Mouse (Mus musculus) CH12.LX (cell line): ENCODE measurements around the gene Wdr81. TPM values are rescaled to one million over a fixed set of nuclear protein-coding genes. Genes with fewer than 3 reads are reported as not detected.

Experiments
- DNase-seq: peaks from one replicate; pipeline ENCODE4 v3.0.0-alpha.2; 2013; ENCODE audit errors: extremely low read depth
- H3K27ac ChIP-seq: 2 replicates; pipeline ENCODE4 v1.5.1; 2012; ENCODE audit warnings: low read depth, mild to moderate bottlenecking, control low read depth, moderate library complexity; ENCODE audit not compliant: insufficient read depth
- H3K27me3 ChIP-seq: replicated peaks from 2 replicates; pipeline ENCODE3; 2012; ENCODE audit warnings: inconsistent platforms
- H3K36me3 ChIP-seq, 2 experiments: replicated peaks in 1 of 2; 2 replicates each; pipeline versions ENCODE3 to v1.6.1; 2012; ENCODE audit warnings: inconsistent platforms in 1 of 2, low read length in 1 of 2, mild to moderate bottlenecking in 1 of 2, mixed read lengths in 1 of 2, moderate library complexity in 1 of 2; ENCODE audit not compliant: control insufficient read depth in 1 of 2, insufficient read depth in 1 of 2
- H3K4me1 ChIP-seq, 2 experiments: 2 replicates each; pipeline ENCODE4 v1.6.1; 2012; ENCODE audit warnings: inconsistent platforms in 1 of 2, moderate library complexity in 1 of 2; ENCODE audit not compliant: insufficient read depth in 2 of 2, control insufficient read depth in 1 of 2
- H3K4me2 ChIP-seq: 2 replicates; pipeline ENCODE4 v1.6.1; 2012; ENCODE audit warnings: low read depth, mild to moderate bottlenecking, control low read depth; ENCODE audit not compliant: poor library complexity, insufficient read depth, severe bottlenecking
- H3K4me3 ChIP-seq, 3 experiments: fragments of 150-350 bp in 1 of 3; sonication (generic) in 1 of 3; replicated peaks in 1 of 3; 2 replicates each; pipeline versions ENCODE3 to v1.5.1; 2011 to 2012; ENCODE audit warnings: low read depth in 2 of 3, low read length in 2 of 3, mild to moderate bottlenecking in 2 of 3, moderate library complexity in 2 of 3, control low read depth in 1 of 3, improper control_type of control experiment in 1 of 3, inconsistent platforms in 1 of 3, mixed read lengths in 1 of 3; ENCODE audit not compliant: poor library complexity in 1 of 3
- H3K79me2 ChIP-seq: replicated peaks from 2 replicates; pipeline ENCODE4 v1.6.1; 2012; ENCODE audit warnings: mild to moderate bottlenecking, moderate library complexity; ENCODE audit not compliant: control insufficient read depth, poor library complexity, insufficient read depth, severe bottlenecking; ENCODE audit errors: extremely low read depth
- H3K9ac ChIP-seq: 2 replicates; pipeline ENCODE4 v1.6.1; 2012; ENCODE audit warnings: low read depth, mild to moderate bottlenecking, control low read depth, moderate library complexity; ENCODE audit not compliant: insufficient read depth
- H3K9me3 ChIP-seq: replicated peaks from 2 replicates; pipeline ENCODE3; 2012; ENCODE audit warnings: low read length, inconsistent platforms, mixed read lengths
- BHLHE40 ChIP-seq: IDR thresholded peaks from 2 replicates; pipeline ENCODE4 v1.6.1; 2011; ENCODE audit warnings: mild to moderate bottlenecking, low read depth, low read length, improper control_type of control experiment
- CHD1 ChIP-seq: IDR thresholded peaks from 2 replicates; pipeline ENCODE4 v1.6.1; 2012; ENCODE audit warnings: low read depth, low read length, improper control_type of control experiment, inconsistent platforms
- CHD2 ChIP-seq: IDR thresholded peaks from 2 replicates; pipeline ENCODE4 v1.6.1; 2011; ENCODE audit warnings: low read length, improper control_type of control experiment
- CTCF ChIP-seq, 2 experiments: IDR thresholded peaks in 1 of 2; conservative IDR thresholded peaks in 1 of 2; 2 replicates each; pipeline ENCODE4 v1.5.1; 2011 to 2012; ENCODE audit warnings: low read depth in 2 of 2, low read length in 2 of 2, improper control_type of control experiment in 1 of 2, inconsistent platforms in 1 of 2, mild to moderate bottlenecking in 1 of 2, moderate library complexity in 1 of 2
- E2F4 ChIP-seq: IDR thresholded peaks from 2 replicates; pipeline ENCODE4 v1.6.1; 2011; ENCODE audit warnings: low read depth, low read length, improper control_type of control experiment; ENCODE audit not compliant: insufficient replicate concordance
- ELF1 ChIP-seq: IDR thresholded peaks from 2 replicates; pipeline ENCODE4 v1.6.1; 2014; ENCODE audit warnings: low read depth, mild to moderate bottlenecking, inconsistent platforms, low read length, improper control_type of control experiment
- EP300 ChIP-seq: IDR thresholded peaks from 2 replicates; pipeline ENCODE4 v1.6.1; 2011; ENCODE audit warnings: low read length, improper control_type of control experiment
- ETS1 ChIP-seq: conservative IDR thresholded peaks from 2 replicates; pipeline ENCODE4 v1.6.1; 2012; ENCODE audit warnings: low read depth, mild to moderate bottlenecking, inconsistent platforms, low read length, improper control_type of control experiment, moderate library complexity
- GABPA ChIP-seq: IDR thresholded peaks from 2 replicates; pipeline ENCODE4 v1.6.1; 2012; ENCODE audit warnings: low read depth, low read length, improper control_type of control experiment, inconsistent platforms; ENCODE audit not compliant: insufficient replicate concordance
- HCFC1 ChIP-seq: IDR thresholded peaks from 2 replicates; pipeline ENCODE4 v1.6.1; 2012; ENCODE audit warnings: low read depth, mild to moderate bottlenecking, inconsistent platforms, low read length, improper control_type of control experiment
- IRF4 ChIP-seq: IDR thresholded peaks from 2 replicates; pipeline ENCODE4 v1.6.1; 2014; ENCODE audit warnings: low read depth, mild to moderate bottlenecking, inconsistent platforms, low read length, improper control_type of control experiment
- JUND ChIP-seq: conservative IDR thresholded peaks from 2 replicates; pipeline ENCODE4 v1.6.1; 2011; ENCODE audit warnings: low read depth, low read length, improper control_type of control experiment
- KAT2A ChIP-seq: IDR thresholded peaks from 2 replicates; pipeline ENCODE4 v1.6.1; 2012; ENCODE audit warnings: low read length, improper control_type of control experiment, inconsistent platforms; ENCODE audit not compliant: insufficient replicate concordance
- MAFK ChIP-seq: IDR thresholded peaks from 2 replicates; pipeline ENCODE4 v1.6.1; 2011; ENCODE audit warnings: low read length, improper control_type of control experiment; ENCODE audit not compliant: insufficient replicate concordance
- MAX ChIP-seq: IDR thresholded peaks from 2 replicates; pipeline ENCODE4 v1.6.1; 2011; ENCODE audit warnings: low read length, improper control_type of control experiment
- MAZ ChIP-seq: IDR thresholded peaks from 2 replicates; pipeline ENCODE4 v1.6.1; 2012; ENCODE audit warnings: low read depth, mild to moderate bottlenecking, inconsistent platforms, low read length, improper control_type of control experiment, moderate library complexity
- MEF2A ChIP-seq: IDR thresholded peaks from 2 replicates; pipeline ENCODE4 v1.6.1; 2014; ENCODE audit warnings: low read depth, mild to moderate bottlenecking, inconsistent platforms, low read length, improper control_type of control experiment, borderline replicate concordance
- MXI1 ChIP-seq: IDR thresholded peaks from 2 replicates; pipeline ENCODE4 v1.6.1; 2011; ENCODE audit warnings: mild to moderate bottlenecking, low read depth, low read length, improper control_type of control experiment
- NELFE ChIP-seq: IDR thresholded peaks from 2 replicates; pipeline ENCODE4 v1.6.1; 2011; ENCODE audit warnings: low read depth, low read length, improper control_type of control experiment
- NRF1 ChIP-seq: IDR thresholded peaks from 2 replicates; pipeline ENCODE4 v1.6.1; 2014; ENCODE audit warnings: low read depth, mild to moderate bottlenecking, inconsistent platforms, low read length, improper control_type of control experiment, moderate library complexity
- PAX5 ChIP-seq: IDR thresholded peaks from 2 replicates; pipeline ENCODE4 v1.6.1; 2012; ENCODE audit warnings: low read length, inconsistent platforms, mixed read lengths
- POLR2A ChIP-seq: IDR thresholded peaks from 2 replicates; pipeline ENCODE4 v1.6.1; 2011; ENCODE audit warnings: low read depth, mild to moderate bottlenecking, improper control_type of control experiment, low read length
- POLR2AphosphoS2 ChIP-seq: IDR thresholded peaks from 2 replicates; pipeline ENCODE4 v1.6.1; 2011; ENCODE audit warnings: low read depth, low read length, improper control_type of control experiment
- RAD21 ChIP-seq: IDR thresholded peaks from 2 replicates; pipeline ENCODE4 v1.6.1; 2011; ENCODE audit warnings: low read depth, mild to moderate bottlenecking, low read length, improper control_type of control experiment, moderate library complexity
- RCOR1 ChIP-seq: conservative IDR thresholded peaks from 2 replicates; pipeline ENCODE4 v1.6.1; 2012; ENCODE audit warnings: low read depth, mild to moderate bottlenecking, inconsistent platforms, low read length, improper control_type of control experiment
- SIN3A ChIP-seq: IDR thresholded peaks from 2 replicates; pipeline ENCODE4 v1.6.1; 2012; ENCODE audit warnings: low read length, improper control_type of control experiment, inconsistent platforms
- TBP ChIP-seq: conservative IDR thresholded peaks from 2 replicates; pipeline ENCODE4 v1.6.1; 2011; ENCODE audit warnings: low read depth, low read length, improper control_type of control experiment
- TCF12 ChIP-seq: IDR thresholded peaks from 2 replicates; pipeline ENCODE4 v1.6.1; 2014; ENCODE audit warnings: low read depth, mild to moderate bottlenecking, inconsistent platforms, low read length, improper control_type of control experiment
- UBTF ChIP-seq: IDR thresholded peaks from 2 replicates; pipeline ENCODE4 v1.6.1; 2012; ENCODE audit warnings: low read depth, mild to moderate bottlenecking, inconsistent platforms, low read length, improper control_type of control experiment, moderate library complexity
- USF1 ChIP-seq: IDR thresholded peaks from 2 replicates; pipeline ENCODE4 v1.6.1; 2014; ENCODE audit warnings: low read depth, mild to moderate bottlenecking, inconsistent platforms, low read length, improper control_type of control experiment
- ZC3H11A ChIP-seq: IDR thresholded peaks from 2 replicates; pipeline ENCODE4 v1.6.1; 2012; ENCODE audit warnings: low read depth, mild to moderate bottlenecking, inconsistent platforms, low read length, improper control_type of control experiment
- ZKSCAN1 ChIP-seq: IDR thresholded peaks from 2 replicates; pipeline ENCODE4 v1.6.1; 2012; ENCODE audit warnings: low read depth, inconsistent platforms, low read length, improper control_type of control experiment, borderline replicate concordance
- ZMIZ1 ChIP-seq: IDR thresholded peaks from 2 replicates; pipeline ENCODE4 v1.6.1; 2012; ENCODE audit warnings: low read depth, mild to moderate bottlenecking, inconsistent platforms, low read length, improper control_type of control experiment
- ZNF384 ChIP-seq: IDR thresholded peaks from 2 replicates; pipeline ENCODE4 v1.6.1; 2012; ENCODE audit warnings: low read depth, low read length, improper control_type of control experiment, inconsistent platforms
- dilution Hi-C: fragments of 300-500 bp; cut with MboI; formaldehyde crosslinking; loops from 2 replicates; pipeline ENCODE4 v1.14.3; 2020; ENCODE audit warnings: low sequenced_read_pairs; ENCODE audit not compliant: extremely low pct_unique_long_range_greater_than_20kb, extremely low pct_ligation_motif_present
- in situ Hi-C: fragments of 300-500 bp; cut with MboI; formaldehyde crosslinking; loops from 3 replicates; pipeline ENCODE4 v1.14.3; 2019; ENCODE audit warnings: low sequenced_read_pairs, low pct_ligation_motif_present, low pct_unique_long_range_greater_than_20kb, mixed read lengths
- polyA plus RNA-seq: library from polyadenylated mRNA; unstranded; fragments of >175 nt; gene quantifications from 2 replicates; pipeline ENCODE4 v1.2.1, GENCODE M21; 2012; ENCODE audit warnings: low read depth; ENCODE audit not compliant: insufficient read length
- total RNA-seq, 2 experiments: library from RNA; depleted of rRNA; stranded (reverse); fragments of 300-350 nt in 1 of 2; fragments of >200 nt in 1 of 2; gene quantifications; 2 replicates each; pipeline ENCODE4 v1.2.3; 2012 to 2014

Gene Wdr81
- total and polyA plus RNA-seq, 3 experiments: 3.1 to 16.3 (median 13.7) TPM

- no peak for TF ChIP-seq MEF2A
- peak; percentile 3; the same call in 1 of the 2 replicates for TF ChIP-seq MXI1
- TF ChIP-seq BHLHE40: peak; percentile 63
- 0 out of 2 replicates have a peak, but pooled peaks have one; percentile 42 for TF ChIP-seq MAX
- TF ChIP-seq PAX5: no peak
- no peak for TF ChIP-seq ZKSCAN1
- TF ChIP-seq SIN3A: peak; percentile 35
- TF ChIP-seq NELFE: no peak
- TF ChIP-seq HCFC1: peak; percentile 24; the same call in 1 of the 2 replicates
- peak; percentile 55; the same call in 1 of the 2 replicates for TF ChIP-seq TCF12
- no peak for TF ChIP-seq UBTF
- no peak for TF ChIP-seq NRF1
- peak; percentile 72 for TF ChIP-seq ETS1
- TF ChIP-seq ELF1: 0 out of 2 replicates have a peak, but pooled peaks have one; percentile 35
- TF ChIP-seq KAT2A: no peak
- TF ChIP-seq POLR2A: no peak
- peak; percentile 80 for TF ChIP-seq EP300
- no peak for TF ChIP-seq CTCF (conservative IDR thresholded peaks at IDR 0.05 in 1 of 2, IDR thresholded peaks at IDR 0.05 in 1 of 2; ENCODE audit: low read depth in 2 of 2, low read length in 2 of 2)
- no peak for TF ChIP-seq GABPA
- TF ChIP-seq E2F4: no peak
- no peak for TF ChIP-seq POLR2AphosphoS2
- peak; percentile 39; the same call in 1 of the 2 replicates for TF ChIP-seq ZMIZ1
- TF ChIP-seq CHD1: no peak
- no peak for TF ChIP-seq ZNF384
- no peak for TF ChIP-seq USF1
- no peak for TF ChIP-seq MAZ
- TF ChIP-seq RCOR1: 0 out of 2 replicates have a peak, but pooled peaks have one; percentile 7
- peak; percentile 89 for TF ChIP-seq IRF4
- TF ChIP-seq ZC3H11A: no peak
- no peak for TF ChIP-seq JUND
- no peak for TF ChIP-seq RAD21
- TF ChIP-seq MAFK: 0 out of 2 replicates have a peak, but pooled peaks have one; percentile 25
- TF ChIP-seq CHD2: no peak; the same call in 1 of the 2 replicates
- TF ChIP-seq TBP: no peak
- dilution Hi-C loops: no loop called here
- peak overlapping the region; percentile 11 for H3K9ac ChIP-seq
- H3K4me1 ChIP-seq: peaks cover 48 to 82% of the 10 kb centered on the region in 2 experiments
- in situ Hi-C loops: no loop called here
- no peaks in the 10 kb centered on the region for H3K9me3 ChIP-seq
- peaks cover 0 to 18% of the 10 kb centered on the region in 2 experiments for H3K36me3 ChIP-seq
- no peaks in the 10 kb centered on the region for H3K79me2 ChIP-seq
- DNase-seq: peak; percentile 79
- no peaks in the 10 kb centered on the region for H3K27me3 ChIP-seq
- H3K27ac ChIP-seq: peak overlapping the region; percentile 39; the same call in 1 of the 2 replicates
- peak overlapping the region; percentile 10 for H3K4me2 ChIP-seq
- peak overlapping the region in 1 of 3 experiments; percentile 57 for H3K4me3 ChIP-seq
Observed at GRCm38 (mm10) chr11:75415096-75415495, 39.4 kb downstream of the Wdr81 start.
